Mouse (Mus musculus): Measurements from ENCODE around the gene Vac14.

Gene Vac14

GRCm38 (mm10) chr8:110718969-110719670, 100.7 kb downstream of the Vac14 start:
- peak; percentile 51 for DNase-seq

GRCm38 (mm10) chr8:110719898-110720653, 101.7 kb downstream of the Vac14 start:
- DNase-seq = no peak

GRCm38 (mm10) chr8:110720685-110721598, 102.6 kb downstream of the Vac14 start, which contains the start of gene Mtss1l:
Mtss1l (plus strand) TSS chr8:110721476.
- DNase-seq = peak; percentile 73

GRCm38 (mm10) chr8:110721606-110722413, 103.4 kb downstream of the Vac14 start:
- peak; percentile 36 for DNase-seq

GRCm38 (mm10) chr8:110722414-110723011, 104.1 kb downstream of the Vac14 start:
- DNase-seq = no peak

GRCm38 (mm10) chr8:110724493-110724892, 106.1 kb downstream of the Vac14 start:
- DNase-seq = no peak

GRCm38 (mm10) chr8:110725084-110725838, 106.9 kb downstream of the Vac14 start:
- DNase-seq = no peak

- peak; percentile 63 for DNase-seq
Measured at GRCm38 (mm10) chr8:110726893-110727292, 108.5 kb downstream of the Vac14 start.

- no peak for DNase-seq
Measured at GRCm38 (mm10) chr8:110731346-110731859, 113.0 kb downstream of the Vac14 start.

- DNase-seq = no peak
Measured at GRCm38 (mm10) chr8:110733036-110733435, 114.7 kb downstream of the Vac14 start.

GRCm38 (mm10) chr8:110738591-110739195, 120.3 kb downstream of the Vac14 start:
- no peak for DNase-seq

- DNase-seq = no peak
Measured at GRCm38 (mm10) chr8:110740629-110741175, 122.3 kb downstream of the Vac14 start.

GRCm38 (mm10) chr8:110741816-110742451, 123.5 kb downstream of the Vac14 start:
- no peak for DNase-seq

GRCm38 (mm10) chr8:110742452-110742818, 124.0 kb downstream of the Vac14 start:
- no peak for DNase-seq

GRCm38 (mm10) chr8:110745162-110745561, 126.8 kb downstream of the Vac14 start:
- DNase-seq = no peak

- DNase-seq = no peak
Measured at GRCm38 (mm10) chr8:110746661-110747060, 128.3 kb downstream of the Vac14 start.

- peak; percentile 20 for DNase-seq
Measured at GRCm38 (mm10) chr8:110749500-110750170, 131.2 kb downstream of the Vac14 start.

GRCm38 (mm10) chr8:110750269-110750668, 131.9 kb downstream of the Vac14 start:
- DNase-seq = no peak

GRCm38 (mm10) chr8:110751490-110751889, 133.1 kb downstream of the Vac14 start:
- DNase-seq = no peak
